In genomic region chr7:45052862-45053116, GRCm38 (mm10) we compare ENCODE assay signal across 7 mouse cellular contexts. TPM values are rescaled to one million over a fixed set of nuclear protein-coding genes. Genes with fewer than 3 reads are reported as not detected.
A peak's percentile ranks its signal among the peaks of the same experiment; 100 is the strongest.
DNase-seq lines count a peak whose midpoint lies in the region; ATAC-seq and TF ChIP-seq lines count a peak whose summit lies in the region.

Gene Prr12 (minus strand): TSS chr7:45052881.

- no peaks in the 10 kb centered on the region for H3K27me3 ChIP-seq in forebrain, embryonic 12.5 days
- no peaks in the 10 kb centered on the region for H3K27me3 ChIP-seq in hindbrain, embryonic 12.5 days
- no peaks in the 10 kb centered on the region for H3K27me3 ChIP-seq in liver, embryonic 14.5 days (ENCODE audit: control insufficient read depth, insufficient read depth, low read length)

- peak within 1 kb of the TSS; percentile 94 for H3K9ac ChIP-seq in forebrain, embryonic 12.5 days
- H3K9ac ChIP-seq in hindbrain, embryonic 12.5 days = peak within 1 kb of the TSS; percentile 97
- peak within 1 kb of the TSS; percentile 74 for H3K9ac ChIP-seq in liver, embryonic 14.5 days (replicated peaks)

- peaks cover 30% of the 10 kb centered on the region for H3K4me1 ChIP-seq in forebrain, embryonic 12.5 days
- peaks cover 28% of the 10 kb centered on the region for H3K4me1 ChIP-seq in hindbrain, embryonic 12.5 days
- peaks cover 14% of the 10 kb centered on the region in 2 experiments for H3K4me1 ChIP-seq in liver, embryonic 14.5 days (replicated peaks; ENCODE audit: control insufficient read depth in 2 of 2, insufficient read depth in 2 of 2, low read length in 1 of 2)

- no peak for TF ChIP-seq CTCF in liver, embryonic 14.5 days (IDR thresholded peaks at IDR 0.05; ENCODE audit: low read depth)

- ATAC-seq in CD4-positive, CD25-positive, alpha-beta regulatory T cell, adult 4 months = no peak
- ATAC-seq in forebrain, embryonic 12.5 days (ENCODE audit: low FRiP score) = no peak
- ATAC-seq in hindbrain, embryonic 12.5 days (ENCODE audit: low FRiP score) = no peak
- peak; percentile 32; the same call in 1 of the 2 replicates for ATAC-seq in liver, embryonic 14.5 days (ENCODE audit: insufficient read depth)
- ATAC-seq in frontal cortex, adult (ENCODE audit: low TSS enrichment) = no peak

- peak; percentile 89 for DNase-seq in 416B (ENCODE audit: low read depth)
- DNase-seq in liver, embryonic 14.5 days (ENCODE audit: low read depth in 3 of 3, low spot score in 3 of 3) = no peak
- DNase-seq in right cerebral cortex, postnatal 14 days = no peak

- TF ChIP-seq EP300 in liver, embryonic 14.5 days (IDR thresholded peaks at IDR 0.05; ENCODE audit: low read depth) = no peak

- no CpG with 5 or more reads among the region's 18 CpGs for WGBS in forebrain, embryonic 12.5 days
- 0% methylated on average over 1 of the region's 18 CpGs for WGBS in hindbrain, embryonic 12.5 days
- 0% methylated on average over 12 of the region's 18 CpGs for WGBS in liver, embryonic 14.5 days (ENCODE audit: insufficient replicate concordance)

- peaks cover 28% of the 10 kb centered on the region for H3K36me3 ChIP-seq in forebrain, embryonic 12.5 days (replicated peaks)
- H3K36me3 ChIP-seq in hindbrain, embryonic 12.5 days = peaks cover 26% of the 10 kb centered on the region
- H3K36me3 ChIP-seq in liver, embryonic 14.5 days (replicated peaks; ENCODE audit: control insufficient read depth, insufficient read depth, low read depth) = peaks cover 6% of the 10 kb centered on the region

- H3K4me2 ChIP-seq in forebrain, embryonic 12.5 days = peak within 1 kb of the TSS; percentile 85
- H3K4me2 ChIP-seq in hindbrain, embryonic 12.5 days (replicated peaks) = peak within 1 kb of the TSS; percentile 98
- peak within 1 kb of the TSS; percentile 84 for H3K4me2 ChIP-seq in liver, embryonic 14.5 days (ENCODE audit: low read depth)

- peak within 1 kb of the TSS; percentile 100 for H3K27ac ChIP-seq in forebrain, embryonic 12.5 days
- peak within 1 kb of the TSS; percentile 100 for H3K27ac ChIP-seq in hindbrain, embryonic 12.5 days
- H3K27ac ChIP-seq in liver, embryonic 14.5 days = peak within 1 kb of the TSS; percentile 58

- no peaks in the 10 kb centered on the region for H3K9me3 ChIP-seq in forebrain, embryonic 12.5 days
- H3K9me3 ChIP-seq in hindbrain, embryonic 12.5 days (replicated peaks) = no peaks in the 10 kb centered on the region
- H3K9me3 ChIP-seq in liver, embryonic 14.5 days (ENCODE audit: control insufficient read depth, low read length) = no peaks in the 10 kb centered on the region

- peak within 1 kb of the TSS; percentile 90 for H3K4me3 ChIP-seq in forebrain, embryonic 12.5 days (replicated peaks)
- peak within 1 kb of the TSS; percentile 93 for H3K4me3 ChIP-seq in hindbrain, embryonic 12.5 days
- peak within 1 kb of the TSS; percentile 65 to 68 for H3K4me3 ChIP-seq in liver, embryonic 14.5 days (ENCODE audit: insufficient read depth in 1 of 2, low read depth in 2 of 2, low read length in 2 of 2)

RNA-seq across cellular contexts. Expression of gene Prr12, which starts in this region (rescaled TPM):
- 10 to 100 TPM; 10.8 to 10.9 TPM for polyA plus RNA-seq in CD4-positive, CD25-positive, alpha-beta regulatory T cell, adult 4 months (2017; shearing (Covaris generic))
- 13.1 and 13.6 TPM in 2 replicates for polyA plus RNA-seq in forebrain, embryonic 12.5 days (2016; fragmentation: Nextera tagmentation; extraction: Ambion mirVana)
- 10.9 and 14.0 TPM in 2 replicates for polyA plus RNA-seq in hindbrain, embryonic 12.5 days (2016; fragmentation: Nextera tagmentation; extraction: Ambion mirVana)
- polyA plus RNA-seq in liver, embryonic 14.5 days (2012; rRNA removed) = 1.8 and 2.6 TPM in 2 replicates
- polyA plus RNA-seq in liver, embryonic 14.5 days (2014; fragmentation: Nextera tagmentation; extraction: Ambion mirVana) = 1.9 and 2.2 TPM in 2 replicates
